Mouse (Mus musculus) heart, embryonic 15.5 days (tissue): ENCODE data around the gene Tent4a. TPM values are rescaled to one million over a fixed set of nuclear protein-coding genes. Genes with fewer than 3 reads are reported as not detected.

Source experiments
- ATAC-seq: fragments of 200-750 bp; cut with Nextera tagmentation; replicated peaks from 2 replicates; pipeline ENCODE4 v1.8.0; 2017; ENCODE audit warnings: low read depth, moderate TSS enrichment; ENCODE audit not compliant: insufficient number of reproducible peaks, insufficient read depth, low FRiP score
- H3K27ac ChIP-seq: fragments of 300-500 bp; sonication (generic); 2 replicates; pipeline ENCODE4 v1.5.1; 2015; ENCODE audit warnings: mild to moderate bottlenecking, inconsistent platforms
- H3K27me3 ChIP-seq: fragments of 300-500 bp; sonication (generic); 2 replicates; pipeline ENCODE4 v1.6.1; 2015; ENCODE audit warnings: inconsistent platforms
- H3K36me3 ChIP-seq: fragments of 300-500 bp; sonication (generic); 2 replicates; pipeline ENCODE4 v1.6.1; 2015; ENCODE audit warnings: mild to moderate bottlenecking, inconsistent platforms
- H3K4me1 ChIP-seq: fragments of 300-500 bp; sonication (generic); replicated peaks from 2 replicates; pipeline ENCODE4 v1.6.1; 2015; ENCODE audit warnings: inconsistent platforms
- H3K4me2 ChIP-seq: fragments of 300-500 bp; sonication (generic); 2 replicates; pipeline ENCODE4 v1.6.1; 2015; ENCODE audit warnings: inconsistent platforms, mild to moderate bottlenecking, moderate library complexity
- H3K4me3 ChIP-seq: fragments of 300-500 bp; sonication (generic); 2 replicates; pipeline ENCODE4 v1.5.1; 2015; ENCODE audit warnings: mild to moderate bottlenecking, inconsistent platforms
- H3K9ac ChIP-seq: fragments of 300-500 bp; sonication (generic); 2 replicates; pipeline ENCODE4 v1.6.1; 2015; ENCODE audit warnings: mild to moderate bottlenecking, inconsistent platforms
- H3K9me3 ChIP-seq: fragments of 300-500 bp; sonication (generic); replicated peaks from 2 replicates; pipeline ENCODE4 v1.6.1; 2016; ENCODE audit warnings: inconsistent platforms
- WGBS: fragments of 180-500 bp; shearing (Covaris S2); methylation state at CpG from one replicate; pipeline ENCODE4 v1.1.7; 2015; ENCODE audit warnings: mixed read lengths; 5-methylcytosine and 5-hydroxymethylcytosine counted together
- polyA plus RNA-seq: library from polyadenylated mRNA; unstranded; fragments of >200 nt; fragmentation: Nextera tagmentation; extraction: Ambion mirVana; gene quantifications from 2 replicates; pipeline ENCODE4 v1.2.1, GENCODE M21; 2015

The Tent4a gene
- polyA plus RNA-seq, 1 experiment from 2014 or later: 3.1 TPM

DNA sequence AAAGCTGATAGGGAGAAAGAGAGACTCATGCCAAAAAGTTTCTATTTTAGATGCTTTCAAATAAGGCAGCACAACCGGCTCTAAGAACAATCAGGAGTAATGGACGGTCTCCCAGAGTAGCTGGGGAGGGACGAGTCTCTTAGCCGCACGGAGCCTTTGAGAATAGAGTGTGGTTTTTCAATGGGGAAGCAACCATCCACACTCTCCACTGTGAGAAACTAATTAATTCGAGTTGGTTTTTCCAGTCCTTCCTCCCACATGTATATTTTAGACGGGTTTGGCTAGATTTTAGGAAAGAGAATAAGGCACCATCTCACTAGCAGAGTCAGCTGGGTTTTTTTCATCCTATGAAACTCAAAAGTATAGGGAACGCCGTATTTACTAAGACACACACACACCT lies 27.6 kb upstream of the Tent4a start:
- 72% methylated on average over 9 of the region's 9 CpGs for WGBS
- Histone ChIP-seq H3K4me1 (peaks cover 31% of the 10 kb centered on the region), H3K36me3 (no peaks in the 10 kb centered on the region), H3K9me3 (no peaks in the 10 kb centered on the region), H3K4me3 (no peak overlapping the region), H3K4me2 (no peak overlapping the region), H3K27ac (no peak overlapping the region), H3K27me3 (peaks cover 5% of the 10 kb centered on the region; the same call in 1 of the 2 replicates), H3K9ac (no peak overlapping the region)
- ATAC-seq: no peak

GRCm38 (mm10) chr13:69559291-69559961 lies 25.0 kb upstream of the Tent4a start:
- no peak for ATAC-seq
- Histone ChIP-seq H3K27ac (peak overlapping the region; percentile 22), H3K4me2 (peak overlapping the region; percentile 39), H3K27me3 (peaks cover 5% of the 10 kb centered on the region; the same call in 1 of the 2 replicates), H3K36me3 (no peaks in the 10 kb centered on the region), H3K9me3 (no peaks in the 10 kb centered on the region), H3K4me1 (peaks cover 31% of the 10 kb centered on the region), H3K9ac (no peak overlapping the region), H3K4me3 (no peak overlapping the region)
- 42% methylated on average over 13 of the region's 13 CpGs for WGBS

- Histone ChIP-seq H3K4me3 (no peak overlapping the region), H3K27me3 (peaks cover 5% of the 10 kb centered on the region; the same call in 1 of the 2 replicates), H3K36me3 (no peaks in the 10 kb centered on the region), H3K27ac (no peak overlapping the region), H3K9ac (no peak overlapping the region), H3K9me3 (no peaks in the 10 kb centered on the region), H3K4me2 (no peak overlapping the region), H3K4me1 (peaks cover 21% of the 10 kb centered on the region)
- WGBS: 72% methylated on average over 6 of the region's 6 CpGs
- no peak for ATAC-seq
Measured at GRCm38 (mm10) chr13:69558098-69558660, 23.8 kb upstream of the Tent4a start.

GRCm38 (mm10) chr13:69556728-69557127 lies 22.3 kb upstream of the Tent4a start:
- H3K9me3 ChIP-seq: no peaks in the 10 kb centered on the region
- peaks cover 10% of the 10 kb centered on the region; the same call in 1 of the 2 replicates for H3K27me3 ChIP-seq
- no peak overlapping the region for H3K4me3 ChIP-seq
- no peak overlapping the region for H3K27ac ChIP-seq
- no peak overlapping the region for H3K4me2 ChIP-seq
- ATAC-seq: no peak
- H3K4me1 ChIP-seq: peaks cover 12% of the 10 kb centered on the region
- H3K36me3 ChIP-seq: no peaks in the 10 kb centered on the region
- no peak overlapping the region for H3K9ac ChIP-seq

- Histone ChIP-seq H3K4me2 (no peak overlapping the region), H3K9me3 (no peaks in the 10 kb centered on the region), H3K4me3 (no peak overlapping the region), H3K27ac (no peak overlapping the region), H3K27me3 (peaks cover 10% of the 10 kb centered on the region; the same call in 1 of the 2 replicates), H3K36me3 (no peaks in the 10 kb centered on the region), H3K9ac (no peak overlapping the region), H3K4me1 (peaks cover 12% of the 10 kb centered on the region)
- 72% methylated on average over 6 of the region's 6 CpGs for WGBS
- no peak for ATAC-seq
Measured at GRCm38 (mm10) chr13:69555957-69556482, 21.6 kb upstream of the Tent4a start.

DNA sequence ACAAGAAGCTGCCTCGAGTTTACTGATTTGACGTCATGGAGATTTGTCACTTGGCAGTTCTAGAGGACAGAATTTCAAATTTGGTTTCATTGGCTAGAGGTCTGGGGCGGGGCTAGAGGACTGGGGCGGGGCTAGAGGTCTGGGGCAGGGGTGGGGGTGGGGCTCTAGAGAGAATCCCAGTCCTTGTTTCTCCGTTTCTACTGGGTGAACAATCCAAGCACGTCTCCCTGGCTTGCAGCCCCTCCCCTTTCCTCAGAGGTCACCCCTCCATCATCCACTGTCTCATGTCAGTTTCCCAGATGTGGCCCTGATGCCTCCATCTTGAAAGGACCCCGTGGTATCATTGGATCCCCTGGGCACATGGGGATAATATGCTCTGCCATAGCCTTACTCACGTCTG lies 20.6 kb upstream of the Tent4a start:
- WGBS: 19% methylated on average over 8 of the region's 8 CpGs
- Histone ChIP-seq H3K4me3 (no peak overlapping the region), H3K27ac (no peak overlapping the region), H3K4me1 (peaks cover 12% of the 10 kb centered on the region), H3K4me2 (no peak overlapping the region), H3K27me3 (peaks cover 10% of the 10 kb centered on the region; the same call in 1 of the 2 replicates), H3K9me3 (no peaks in the 10 kb centered on the region), H3K36me3 (no peaks in the 10 kb centered on the region), H3K9ac (no peak overlapping the region)
- no peak for ATAC-seq

DNA sequence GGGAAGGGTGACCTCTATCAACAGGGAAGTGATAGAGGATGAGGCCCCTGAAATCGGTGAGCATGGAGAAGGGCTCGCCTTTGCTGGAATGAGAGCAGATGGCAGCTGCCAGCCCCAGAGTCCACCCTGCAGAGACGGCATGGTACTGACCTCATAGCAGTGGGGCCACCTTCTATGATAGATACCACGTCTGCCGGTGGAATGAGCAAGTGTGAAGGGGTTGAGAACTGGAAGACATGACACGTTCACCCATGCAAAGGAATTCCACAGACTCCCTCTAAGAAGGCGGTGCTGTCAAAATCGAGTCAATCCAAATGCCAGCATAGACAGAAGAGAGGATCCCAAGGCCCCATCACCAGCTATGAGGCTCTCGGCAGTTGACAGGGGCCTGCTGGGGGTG lies 19.8 kb upstream of the Tent4a start:
- peaks cover 10% of the 10 kb centered on the region; the same call in 1 of the 2 replicates for H3K27me3 ChIP-seq
- H3K9ac ChIP-seq: no peak overlapping the region
- WGBS: 55% methylated on average over 9 of the region's 9 CpGs
- ATAC-seq: no peak
- H3K27ac ChIP-seq: no peak overlapping the region
- H3K4me1 ChIP-seq: peaks cover 4% of the 10 kb centered on the region
- H3K4me2 ChIP-seq: no peak overlapping the region
- no peaks in the 10 kb centered on the region for H3K9me3 ChIP-seq
- no peak overlapping the region for H3K4me3 ChIP-seq
- H3K36me3 ChIP-seq: no peaks in the 10 kb centered on the region

- no peaks in the 10 kb centered on the region; the same call in 1 of the 2 replicates for H3K4me1 ChIP-seq
- peaks cover 10% of the 10 kb centered on the region; the same call in 1 of the 2 replicates for H3K27me3 ChIP-seq
- H3K4me2 ChIP-seq: no peak overlapping the region
- no peak overlapping the region for H3K9ac ChIP-seq
- no peak overlapping the region for H3K4me3 ChIP-seq
- WGBS: 21% methylated on average over 5 of the region's 5 CpGs
- H3K27ac ChIP-seq: no peak overlapping the region
- H3K9me3 ChIP-seq: no peaks in the 10 kb centered on the region
- H3K36me3 ChIP-seq: no peaks in the 10 kb centered on the region
- no peak for ATAC-seq
Measured at GRCm38 (mm10) chr13:69553024-69553423, 18.6 kb upstream of the Tent4a start.

GRCm38 (mm10) chr13:69550831-69551230 lies 16.4 kb upstream of the Tent4a start:
- no peak overlapping the region for H3K4me2 ChIP-seq
- 73% methylated on average over 2 of the region's 2 CpGs for WGBS
- no peaks in the 10 kb centered on the region for H3K4me1 ChIP-seq
- no peak overlapping the region for H3K9ac ChIP-seq
- ATAC-seq: no peak
- H3K27ac ChIP-seq: no peak overlapping the region
- H3K27me3 ChIP-seq: 0 out of 2 replicates have a peak, but pooled peaks cover 8% of the 10 kb centered on the region
- no peak overlapping the region for H3K4me3 ChIP-seq
- no peaks in the 10 kb centered on the region for H3K9me3 ChIP-seq
- no peaks in the 10 kb centered on the region for H3K36me3 ChIP-seq

- H3K27me3 ChIP-seq: 0 out of 2 replicates have a peak, but pooled peaks cover 8% of the 10 kb centered on the region
- H3K9ac ChIP-seq: no peak overlapping the region
- H3K36me3 ChIP-seq: no peaks in the 10 kb centered on the region
- no peak overlapping the region for H3K4me2 ChIP-seq
- H3K27ac ChIP-seq: no peak overlapping the region
- ATAC-seq: no peak
- no peaks in the 10 kb centered on the region for H3K4me1 ChIP-seq
- no peak overlapping the region for H3K4me3 ChIP-seq
- no peaks in the 10 kb centered on the region for H3K9me3 ChIP-seq
- 41% methylated on average over 8 of the region's 8 CpGs for WGBS
Measured at GRCm38 (mm10) chr13:69549980-69550379, 15.6 kb upstream of the Tent4a start.

DNA sequence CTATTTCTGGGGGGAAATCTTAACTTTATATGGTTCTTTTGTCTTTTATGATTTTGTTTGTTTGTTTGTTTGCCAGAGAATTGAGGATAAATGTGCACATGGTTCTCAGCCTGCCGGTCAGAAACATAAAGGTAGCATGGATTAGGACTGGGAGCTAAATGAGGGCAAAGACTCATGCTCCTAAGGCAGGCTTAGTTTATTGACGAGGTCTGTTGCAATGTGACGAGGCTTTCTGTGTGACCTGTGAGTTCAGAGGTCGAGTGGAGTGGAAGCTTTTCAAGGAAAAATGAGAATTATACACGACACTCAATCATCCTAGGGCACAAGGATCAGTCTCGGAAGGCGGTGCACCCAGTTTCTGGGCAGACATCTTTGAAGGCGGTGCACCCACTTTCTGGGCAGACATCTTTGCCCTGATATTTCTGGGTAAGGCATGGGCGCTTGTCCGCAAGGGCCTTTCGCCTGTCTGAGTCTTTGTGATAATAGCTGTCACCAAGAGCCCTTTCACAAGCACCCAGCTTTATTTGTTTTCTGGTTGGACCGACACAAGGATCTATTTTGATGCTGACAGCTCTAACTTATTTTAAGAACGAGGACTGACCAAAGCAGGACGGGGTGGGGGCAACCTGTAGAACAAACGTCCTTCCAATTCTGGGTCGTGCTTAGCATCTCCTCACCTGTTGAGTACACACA lies 13.2 kb upstream of the Tent4a start:
- Histone ChIP-seq H3K4me3 (no peak overlapping the region), H3K9me3 (no peaks in the 10 kb centered on the region), H3K4me1 (peaks cover 17% of the 10 kb centered on the region), H3K27ac (no peak overlapping the region), H3K36me3 (no peaks in the 10 kb centered on the region), H3K9ac (no peak overlapping the region), H3K4me2 (no peak overlapping the region), H3K27me3 (0 out of 2 replicates have a peak, but pooled peaks cover 8% of the 10 kb centered on the region)
- 53% methylated on average over 16 of the region's 16 CpGs for WGBS
- no peak for ATAC-seq
